Mouse (Mus musculus) CH12.LX (cell line): ENCODE measurements at regions not wholly inside any gene's neighbourhood (a gene's known extent, or its start where the extent isn't known, plus 50 kb on each side); places are given as distances from the start of the nearest gene placed in this dataset.

Source experiments
- CTCF ChIP-seq, 2 experiments: IDR thresholded peaks in 1 of 2; conservative IDR thresholded peaks in 1 of 2; 2 replicates each; pipeline ENCODE4 v1.5.1; 2011 to 2012; ENCODE audit warnings: low read depth in 2 of 2, low read length in 2 of 2, improper control_type of control experiment in 1 of 2, inconsistent platforms in 1 of 2, mild to moderate bottlenecking in 1 of 2, moderate library complexity in 1 of 2
- MAX ChIP-seq: IDR thresholded peaks from 2 replicates; pipeline ENCODE4 v1.6.1; 2011; ENCODE audit warnings: low read length, improper control_type of control experiment
- PAX5 ChIP-seq: IDR thresholded peaks from 2 replicates; pipeline ENCODE4 v1.6.1; 2012; ENCODE audit warnings: low read length, inconsistent platforms, mixed read lengths
- ZNF384 ChIP-seq: IDR thresholded peaks from 2 replicates; pipeline ENCODE4 v1.6.1; 2012; ENCODE audit warnings: low read depth, low read length, improper control_type of control experiment, inconsistent platforms

DNA sequence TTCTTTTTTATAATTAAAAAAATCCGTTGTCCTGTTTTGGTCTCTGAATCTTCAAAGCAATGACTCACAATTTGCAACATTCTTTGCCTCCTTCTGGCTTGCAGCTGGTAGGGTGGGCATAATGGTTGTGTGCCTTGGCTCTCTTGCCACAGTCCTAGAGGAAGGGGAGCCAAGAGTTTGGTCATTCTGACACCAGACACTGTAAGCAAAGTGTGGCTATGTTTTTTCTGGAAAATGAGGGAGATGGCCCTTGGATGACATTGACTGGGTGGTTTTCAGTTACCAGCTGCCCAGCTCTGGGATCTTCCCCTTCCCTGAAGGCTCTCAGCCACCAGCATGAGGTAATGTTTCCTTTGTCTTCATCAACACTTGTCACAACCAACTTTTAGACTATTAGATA is 833.2 kb downstream of the Efnb2 start:
- TF ChIP-seq ZNF384 = no peak
- TF ChIP-seq CTCF (conservative IDR thresholded peaks at IDR 0.05 in 1 of 2, IDR thresholded peaks at IDR 0.05 in 1 of 2; ENCODE audit: low read depth in 2 of 2, low read length in 2 of 2) = no peak
- no peak for TF ChIP-seq MAX
- no peak for TF ChIP-seq PAX5
